Mouse (Mus musculus) ovary, postnatal 14 days (tissue): Measurements from ENCODE around the gene Adora2a.
"Not testable (repeated sequence)": the region's sequence is repeated elsewhere in the genome, so short reads cannot be mapped to it uniquely, and the experiment has no call there.

Experiments
- DNase-seq: peaks from one replicate; pipeline ENCODE4 v3.0.0; 2022; ENCODE audit warnings: low spot score

Gene Adora2a

GRCm38 (mm10) chr10:75314190-75314980 is 2.3 kb upstream of the Adora2a start:
- no peak for DNase-seq

DNA sequence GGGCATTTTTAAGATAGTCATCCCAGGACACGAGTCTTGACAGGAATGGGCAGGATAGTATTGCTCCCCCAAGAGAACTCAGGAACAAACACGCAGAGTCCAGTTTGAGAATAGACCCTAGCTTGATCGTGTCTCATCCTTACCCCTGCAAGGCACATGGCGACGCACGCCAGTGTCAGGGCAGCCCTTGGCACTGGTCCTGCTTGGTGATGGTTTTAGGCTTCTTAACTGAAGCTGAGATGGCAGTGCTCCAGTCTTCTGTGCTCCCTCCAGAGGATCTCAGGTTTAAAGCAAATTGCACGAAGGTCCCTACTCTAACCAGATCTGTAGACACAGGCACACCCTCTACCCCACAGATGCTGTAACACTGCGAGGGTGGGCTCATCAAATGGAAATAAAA is 921 bp upstream of the Adora2a start:
- DNase-seq, result no peak

- no peak for DNase-seq
Measured at GRCm38 (mm10) chr10:75316472-75316871, 205 bp upstream of the Adora2a start.

DNA sequence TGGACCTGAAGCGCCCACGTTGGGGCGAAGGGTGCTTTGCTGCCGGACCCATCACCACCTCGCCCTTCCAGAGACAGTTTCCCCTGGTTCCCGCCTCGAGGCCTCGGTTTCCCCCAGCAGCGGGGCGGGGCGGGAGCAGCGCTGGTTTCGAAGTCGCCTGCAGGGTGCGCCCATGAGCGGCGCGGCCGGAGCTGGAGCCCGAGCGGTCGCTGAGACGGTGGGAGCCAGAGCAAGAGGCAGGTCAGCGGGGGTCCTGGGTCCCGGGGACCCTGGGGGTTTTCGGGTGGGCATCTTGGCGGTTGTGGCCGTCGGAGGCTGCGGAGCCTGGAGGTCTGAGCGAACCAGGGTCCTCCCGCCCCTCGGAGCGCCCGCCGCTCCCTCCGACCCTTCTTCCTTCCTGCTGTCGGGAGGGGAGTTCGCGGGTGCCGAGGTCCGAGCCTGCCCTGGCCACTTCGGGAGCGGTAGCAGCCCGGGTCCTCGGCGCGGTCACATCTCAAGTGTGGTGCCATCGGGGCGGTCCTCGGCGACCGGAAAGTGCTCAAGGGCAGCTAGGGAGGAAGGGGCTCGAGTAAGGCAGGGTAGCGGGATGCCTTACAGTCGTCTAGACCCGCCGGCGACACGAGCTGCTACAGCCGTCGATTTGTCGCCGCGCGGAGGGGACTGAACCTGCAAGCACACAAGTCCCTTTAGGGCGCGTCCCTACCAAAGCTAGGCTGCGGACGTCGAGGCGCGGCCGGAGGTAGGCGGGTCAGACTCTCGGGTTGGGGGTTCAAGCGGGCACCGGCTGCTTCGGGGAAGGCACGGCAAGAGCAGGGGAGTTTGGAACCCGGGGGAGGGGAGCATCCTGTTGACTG is 458 bp downstream of the Adora2a start:
- peak; percentile 58 for DNase-seq

DNA sequence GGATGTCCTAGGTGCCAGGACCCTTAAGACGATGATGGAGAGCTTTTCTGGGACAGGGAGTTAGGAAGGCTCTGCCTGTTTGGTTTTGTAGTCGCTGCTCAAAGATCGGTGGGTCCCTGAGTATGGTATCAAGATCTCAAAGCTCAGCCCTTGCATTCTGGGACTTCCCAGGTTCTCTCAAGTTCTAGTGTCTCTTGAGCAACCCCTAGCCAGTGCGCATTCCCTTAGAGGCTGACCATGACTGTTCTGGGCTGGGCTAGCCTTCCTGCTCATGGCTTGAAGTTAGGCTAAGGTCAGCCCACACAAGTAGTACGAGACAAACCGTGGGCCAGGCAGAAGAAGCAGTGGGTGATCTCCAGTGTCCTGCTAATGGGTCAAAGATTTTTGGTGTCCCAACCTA is 1.5 kb downstream of the Adora2a start:
- DNase-seq, result no peak

DNA sequence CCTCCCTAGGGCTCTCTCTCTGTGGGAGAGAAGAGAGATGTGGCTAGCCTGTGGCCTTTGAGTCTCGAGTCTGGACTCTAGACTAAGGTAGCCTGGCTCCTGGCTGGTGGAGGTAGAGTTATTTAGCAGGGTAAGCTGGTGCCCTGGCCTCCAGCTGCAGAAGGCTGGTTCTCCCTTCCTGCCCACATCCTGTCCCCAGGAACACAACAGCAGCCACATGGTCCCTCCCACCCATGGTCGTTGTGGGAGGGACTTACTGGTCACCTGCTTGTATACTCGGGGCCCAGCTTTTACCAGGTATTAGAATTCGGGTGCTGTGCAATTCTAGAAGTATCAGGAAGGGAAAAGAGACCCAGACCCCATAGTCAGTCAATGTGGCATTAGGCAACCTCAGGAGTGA is 3.6 kb downstream of the Adora2a start:
- DNase-seq, result no peak

DNA sequence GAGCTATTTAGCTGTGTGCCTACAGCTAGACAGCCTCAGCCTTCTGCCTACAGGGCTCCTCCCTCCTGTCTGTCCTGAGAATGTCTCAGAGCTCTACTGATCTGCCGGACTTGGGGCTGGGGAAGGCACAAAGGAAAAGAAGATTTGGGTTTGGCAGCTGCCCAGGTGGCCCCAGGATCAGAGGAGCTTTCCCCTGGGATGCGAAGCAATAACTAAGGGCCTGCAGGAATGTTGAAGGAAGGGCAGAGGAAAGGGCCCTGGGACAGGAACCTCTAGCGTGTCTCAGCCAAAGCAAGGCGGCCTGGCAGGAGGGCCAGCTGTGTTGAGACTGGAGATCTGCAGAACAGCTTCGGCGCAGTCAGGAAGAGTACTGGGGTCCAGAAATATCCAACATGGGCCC is 6.3 kb downstream of the Adora2a start:
- DNase-seq, result no peak

GRCm38 (mm10) chr10:75323986-75324385 is 7.3 kb downstream of the Adora2a start:
- DNase-seq, result no peak

DNA sequence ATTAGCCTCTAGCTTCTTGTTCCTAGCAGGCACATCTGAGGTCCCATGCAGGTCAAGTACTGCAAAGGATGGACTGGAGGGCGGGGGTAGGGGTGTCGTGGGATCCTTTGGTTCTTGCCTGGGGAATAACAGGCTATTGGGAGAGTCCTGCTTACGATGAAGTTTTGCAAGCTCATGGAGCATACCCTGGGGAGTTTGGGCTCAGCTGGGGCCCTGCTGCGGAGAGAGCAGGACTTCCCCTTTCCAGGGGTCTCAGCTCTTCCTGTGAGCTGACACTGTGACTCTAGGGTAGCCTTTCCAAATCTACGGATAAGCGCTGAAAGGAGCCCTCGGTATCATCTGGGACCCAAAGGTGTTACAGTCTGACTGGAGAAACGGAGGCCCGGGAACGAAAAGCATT is 7.7 kb downstream of the Adora2a start:
- no peak for DNase-seq

- DNase-seq, result no peak
Measured at GRCm38 (mm10) chr10:75325821-75326220, 9.1 kb downstream of the Adora2a start.

GRCm38 (mm10) chr10:75326553-75326952 is 9.9 kb downstream of the Adora2a start:
- no peak for DNase-seq

GRCm38 (mm10) chr10:75327081-75327480 is 10.4 kb downstream of the Adora2a start:
- DNase-seq, result no peak

DNA sequence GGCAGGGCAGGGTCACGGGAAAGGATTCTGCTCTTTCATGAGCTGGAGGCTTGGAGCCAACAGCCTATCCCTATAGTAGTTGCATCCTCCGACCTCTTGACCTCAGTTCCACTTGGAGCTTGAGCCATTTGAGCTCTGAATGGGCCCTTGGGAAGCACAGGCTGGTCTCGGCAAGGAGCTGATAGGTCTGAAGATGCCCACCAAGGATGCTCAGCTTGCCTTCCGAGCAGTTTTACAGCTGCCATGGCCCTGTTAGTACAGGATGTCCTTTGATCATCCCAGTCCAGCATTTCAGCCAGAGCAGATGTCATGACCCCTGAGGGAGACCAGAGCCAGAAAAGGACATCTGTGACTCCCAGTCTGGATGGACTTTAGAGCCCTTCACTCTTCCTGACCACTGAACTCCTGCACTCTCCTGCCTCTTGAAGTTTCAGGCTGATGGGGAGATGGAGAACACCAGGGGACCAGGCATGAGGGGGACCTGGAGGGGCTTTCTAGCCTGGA is 11.6 kb downstream of the Adora2a start:
- DNase-seq, result no peak

GRCm38 (mm10) chr10:75332268-75332667 is 15.6 kb downstream of the Adora2a start:
- DNase-seq, result no peak

GRCm38 (mm10) chr10:75333176-75333776 is 16.6 kb downstream of the Adora2a start:
- DNase-seq, result no peak

DNA sequence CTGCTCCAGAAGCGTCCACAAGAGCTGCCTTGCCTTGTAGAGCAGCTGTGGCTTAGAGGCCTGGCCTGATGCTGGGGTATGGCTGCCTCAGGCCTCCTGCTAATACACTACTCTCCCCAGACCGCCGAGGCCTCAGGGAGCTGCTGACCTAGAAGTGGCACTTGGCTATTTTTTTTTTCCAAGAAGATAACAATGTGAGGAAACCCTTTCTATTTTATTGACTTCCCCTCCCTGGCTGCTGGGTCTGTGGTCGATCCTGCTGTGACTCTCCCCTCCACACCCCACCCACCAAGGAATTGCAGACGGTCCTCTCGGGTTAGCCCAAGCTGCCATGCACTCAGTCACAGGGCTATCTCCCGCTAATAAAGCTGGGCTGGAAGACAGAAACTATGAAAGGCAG is 17.5 kb downstream of the Adora2a start:
- DNase-seq, result no peak

DNA sequence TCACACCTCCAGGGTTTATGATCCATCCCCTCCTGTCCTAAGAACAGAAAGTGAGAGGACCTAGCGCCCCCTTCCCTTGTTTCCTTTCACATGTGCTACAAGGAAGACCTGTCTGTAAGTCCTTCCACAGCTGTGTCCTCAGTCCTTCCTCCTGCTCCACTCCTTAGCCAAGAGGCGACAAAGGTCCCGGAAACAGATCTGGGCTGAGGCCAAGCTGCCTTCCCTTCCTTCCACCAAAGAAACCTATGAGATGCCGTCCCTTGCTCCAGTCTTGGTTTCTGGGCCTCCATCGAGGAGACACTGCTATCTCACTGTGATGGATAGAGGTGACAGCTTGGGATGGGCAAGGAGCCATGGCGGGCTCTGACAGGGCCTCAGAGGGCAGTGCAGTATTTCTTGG is 18.4 kb downstream of the Adora2a start:
- DNase-seq, result no peak

DNA sequence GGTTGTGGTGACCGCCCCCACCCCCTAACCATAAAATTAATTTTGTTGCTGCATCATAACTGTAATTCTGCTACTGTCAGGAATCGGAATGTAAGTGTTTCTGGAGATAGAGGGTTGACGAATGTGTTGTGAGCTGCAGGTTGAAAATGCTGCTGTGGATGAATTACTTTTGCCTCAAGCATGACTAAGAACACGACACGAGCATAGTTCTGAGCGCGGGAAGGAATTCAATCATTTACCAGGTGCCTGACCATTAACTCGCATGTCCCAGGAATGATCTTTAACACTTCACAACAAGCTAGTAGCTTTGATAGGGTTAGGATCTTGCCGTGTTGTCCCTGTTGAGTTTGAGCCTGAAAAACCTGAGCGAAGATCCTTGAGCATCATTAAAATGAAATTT is 20.6 kb downstream of the Adora2a start:
- DNase-seq, result no peak

GRCm38 (mm10) chr10:75338852-75339251 is 22.2 kb downstream of the Adora2a start:
- no peak for DNase-seq

DNA sequence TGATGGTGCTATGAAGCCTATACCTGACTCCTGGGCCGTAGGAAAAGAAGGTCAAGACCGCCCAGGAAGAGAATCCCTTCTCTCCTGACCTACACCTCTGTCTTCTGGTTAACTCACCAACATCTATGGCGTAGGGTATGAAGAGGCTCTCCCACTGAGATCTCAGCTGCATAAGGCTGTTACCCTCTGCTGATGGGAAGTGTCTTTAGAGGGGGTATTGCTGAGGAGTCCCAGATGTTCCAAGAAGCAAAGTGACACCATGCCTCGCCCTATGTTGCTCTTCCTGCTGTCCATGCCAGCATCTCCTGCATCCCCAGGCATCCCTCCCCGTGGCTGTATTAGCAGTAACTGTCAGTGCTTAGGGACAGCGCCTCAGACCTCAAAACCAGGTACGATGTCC is 22.7 kb downstream of the Adora2a start:
- no peak for DNase-seq

DNA sequence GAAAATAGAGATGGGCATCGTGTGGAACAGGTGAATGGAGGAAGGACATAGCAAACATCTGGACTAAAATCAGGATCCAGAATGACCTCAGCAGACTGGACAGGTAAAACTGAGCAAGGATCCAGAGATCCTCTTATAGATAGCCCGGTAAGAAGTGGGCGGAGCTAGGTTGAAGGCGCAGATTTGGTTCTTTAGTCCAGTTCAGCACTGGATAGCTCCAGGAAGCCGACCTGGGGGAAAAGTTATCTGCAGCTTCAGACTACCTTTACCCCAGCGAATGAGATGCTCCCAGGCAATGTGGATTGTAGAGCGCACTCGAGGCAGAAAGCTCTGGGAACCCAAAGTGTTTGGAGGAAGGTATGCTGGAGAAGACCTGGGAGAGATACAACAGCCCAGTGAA is 25.3 kb downstream of the Adora2a start:
- DNase-seq, result no peak

- not testable (repeated sequence) for DNase-seq
Measured at GRCm38 (mm10) chr10:75344563-75344962, 27.9 kb downstream of the Adora2a start.

DNA sequence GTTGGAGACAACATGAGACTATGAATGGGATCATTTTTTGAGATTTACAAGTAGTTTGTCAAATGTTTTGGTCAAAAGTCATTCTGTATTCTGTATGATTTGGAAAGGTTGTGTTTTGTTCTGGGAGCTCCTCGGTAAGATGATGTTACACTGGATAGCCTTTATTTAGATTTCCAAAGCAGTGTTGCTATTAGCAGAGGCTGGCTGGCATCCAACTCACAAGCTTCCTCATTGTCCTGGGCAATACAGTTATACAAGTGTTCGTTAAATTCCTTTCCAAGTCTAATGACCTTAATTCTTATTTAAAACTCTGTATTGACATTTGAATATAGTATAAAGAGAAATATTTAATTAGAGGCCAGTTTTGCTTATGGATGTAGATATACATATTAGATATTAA is 28.6 kb downstream of the Adora2a start:
- DNase-seq, result no peak
